Mouse (Mus musculus) intestine, postnatal 0 days (tissue): Measurements from ENCODE around the gene Ptprj. TPM values are rescaled to one million over a fixed set of nuclear protein-coding genes. Genes with fewer than 3 reads are reported as not detected.
A peak's percentile ranks its signal among the peaks of the same experiment; 100 is the strongest.
"Not testable (repeated sequence)": the region's sequence is repeated elsewhere in the genome, so short reads cannot be mapped to it uniquely, and the experiment has no call there.

Source experiments
- ATAC-seq: fragments of 200-750 bp; cut with Nextera tagmentation; 2 replicates; pipeline ENCODE4 v1.8.0; 2017; ENCODE audit warnings: mild to moderate bottlenecking, moderate TSS enrichment, moderate library complexity
- H3K27ac ChIP-seq: fragments of 300-500 bp; sonication (generic); 2 replicates; pipeline ENCODE4 v1.5.1; 2014; ENCODE audit warnings: mild to moderate bottlenecking, low read depth, low read length, moderate library complexity
- H3K27me3 ChIP-seq: fragments of 300-500 bp; sonication (generic); replicated peaks from 2 replicates; pipeline ENCODE4 v1.6.1; 2014; ENCODE audit warnings: low read length, mixed read lengths; ENCODE audit not compliant: control insufficient read depth, insufficient read depth
- H3K36me3 ChIP-seq: fragments of 300-500 bp; sonication (generic); 2 replicates; pipeline ENCODE4 v1.6.1; 2014; ENCODE audit warnings: mild to moderate bottlenecking, moderate library complexity; ENCODE audit not compliant: control insufficient read depth, insufficient read depth
- H3K4me1 ChIP-seq: fragments of 300-500 bp; sonication (generic); replicated peaks from 2 replicates; pipeline ENCODE4 v1.6.1; 2014; ENCODE audit warnings: antibody characterized with exemption, low read length, mixed read lengths; ENCODE audit not compliant: control insufficient read depth, insufficient read depth
- H3K4me2 ChIP-seq: fragments of 300-500 bp; sonication (generic); replicated peaks from 2 replicates; pipeline ENCODE4 v1.6.1; 2014; ENCODE audit warnings: low read depth, mild to moderate bottlenecking, moderate library complexity
- H3K4me3 ChIP-seq: fragments of 300-500 bp; sonication (generic); 2 replicates; pipeline ENCODE4 v1.5.1; 2014; ENCODE audit warnings: low read depth, low read length
- H3K9ac ChIP-seq: fragments of 300-500 bp; sonication (generic); 2 replicates; pipeline ENCODE4 v1.6.1; 2014; ENCODE audit warnings: mild to moderate bottlenecking, low read depth, low read length
- H3K9me3 ChIP-seq: fragments of 300-500 bp; sonication (generic); 2 replicates; pipeline ENCODE4 v1.6.1; 2016; ENCODE audit warnings: mixed run types; ENCODE audit not compliant: control insufficient read depth
- CTCF ChIP-seq: sonication (generic); IDR thresholded peaks from 2 replicates; pipeline ENCODE4 v1.5.1; 2016; ENCODE audit warnings: low read depth, mild to moderate bottlenecking, control low read depth, antibody characterized with exemption, moderate library complexity
- WGBS: fragments of 180-500 bp; shearing (Covaris S2); extraction: QIAGEN DNeasy Blood & Tissue Kit; methylation state at CpG from one replicate; pipeline ENCODE4 v1.1.7; 2014; 5-methylcytosine and 5-hydroxymethylcytosine counted together
- polyA plus RNA-seq: library from polyadenylated mRNA; unstranded; fragments of >200 nt; fragmentation: Nextera tagmentation; extraction: Ambion mirVana; gene quantifications from 2 replicates; pipeline ENCODE4 v1.2.1, GENCODE M21; 2015

Ptprj gene
- polyA plus RNA-seq, 1 experiment from 2014 or later, result 3.5 TPM

- no peak for TF ChIP-seq CTCF
- no peak for ATAC-seq
- no peak overlapping the region for H3K4me2 ChIP-seq
- H3K9ac ChIP-seq, result no peak overlapping the region
- no peaks in the 10 kb centered on the region for H3K9me3 ChIP-seq
- H3K27me3 ChIP-seq, result no peaks in the 10 kb centered on the region
- peaks cover 63% of the 10 kb centered on the region for H3K36me3 ChIP-seq
- H3K4me1 ChIP-seq, result no peaks in the 10 kb centered on the region
- no peak overlapping the region for H3K4me3 ChIP-seq
- 88% methylated on average over 12 of the region's 12 CpGs for WGBS
- no peak overlapping the region for H3K27ac ChIP-seq
Measured at GRCm38 (mm10) chr2:90457946-90458345, 122.5 kb downstream of the Ptprj start.

GRCm38 (mm10) chr2:90452380-90452779 lies 128.1 kb downstream of the Ptprj start:
- Histone ChIP-seq H3K4me3 (no peak overlapping the region), H3K9ac (no peak overlapping the region), H3K36me3 (peaks cover 58% of the 10 kb centered on the region), H3K9me3 (no peaks in the 10 kb centered on the region), H3K4me1 (no peaks in the 10 kb centered on the region), H3K27me3 (no peaks in the 10 kb centered on the region), H3K4me2 (no peak overlapping the region), H3K27ac (no peak overlapping the region)
- no peak for TF ChIP-seq CTCF
- ATAC-seq, result no peak
- WGBS, result 79% methylated on average over 3 of the region's 3 CpGs

- H3K4me2 ChIP-seq, result no peak overlapping the region
- no peak overlapping the region for H3K4me3 ChIP-seq
- 85% methylated on average over 15 of the region's 15 CpGs for WGBS
- no peaks in the 10 kb centered on the region for H3K27me3 ChIP-seq
- no peak for TF ChIP-seq CTCF
- H3K4me1 ChIP-seq, result no peaks in the 10 kb centered on the region
- H3K9ac ChIP-seq, result no peak overlapping the region
- no peak overlapping the region for H3K27ac ChIP-seq
- peaks cover 41% of the 10 kb centered on the region; the same call in 1 of the 2 replicates for H3K36me3 ChIP-seq
- no peaks in the 10 kb centered on the region for H3K9me3 ChIP-seq
- ATAC-seq, result no peak
Measured at GRCm38 (mm10) chr2:90448967-90449740, 131.3 kb downstream of the Ptprj start.

- Histone ChIP-seq H3K4me2 (no peak overlapping the region), H3K9me3 (no peaks in the 10 kb centered on the region), H3K4me1 (no peaks in the 10 kb centered on the region), H3K36me3 (peaks cover 12% of the 10 kb centered on the region), H3K4me3 (no peak overlapping the region), H3K9ac (no peak overlapping the region), H3K27ac (no peak overlapping the region), H3K27me3 (no peaks in the 10 kb centered on the region)
- TF ChIP-seq CTCF, result no peak
- 61% methylated on average over 5 of the region's 5 CpGs for WGBS
- no peak for ATAC-seq
Measured at GRCm38 (mm10) chr2:90443811-90444210, 136.6 kb downstream of the Ptprj start.

- not testable (repeated sequence) for H3K4me2 ChIP-seq, H3K9ac ChIP-seq, ATAC-seq, H3K9me3 ChIP-seq, H3K4me3 ChIP-seq, H3K27ac ChIP-seq, H3K4me1 ChIP-seq, H3K36me3 ChIP-seq, H3K27me3 ChIP-seq
- WGBS, result 62% methylated on average over 4 of the region's 4 CpGs
Measured at GRCm38 (mm10) chr2:90441811-90442210, 138.6 kb downstream of the Ptprj start.

- not testable (repeated sequence) for ATAC-seq, H3K9me3 ChIP-seq, H3K4me2 ChIP-seq, H3K4me3 ChIP-seq, H3K27ac ChIP-seq, H3K4me1 ChIP-seq, H3K36me3 ChIP-seq, H3K27me3 ChIP-seq, H3K9ac ChIP-seq
Measured at GRCm38 (mm10) chr2:90440169-90440568, 140.3 kb downstream of the Ptprj start.

GRCm38 (mm10) chr2:90437453-90437852 lies 143.0 kb downstream of the Ptprj start:
- ATAC-seq, H3K4me1 ChIP-seq, H3K36me3 ChIP-seq, H3K9ac ChIP-seq, H3K9me3 ChIP-seq, H3K27ac ChIP-seq, H3K27me3 ChIP-seq, H3K4me3 ChIP-seq, H3K4me2 ChIP-seq: not testable (repeated sequence)
- WGBS, result 84% methylated on average over 1 of the region's 5 CpGs

GRCm38 (mm10) chr2:90429782-90430181 lies 150.7 kb downstream of the Ptprj start:
- H3K27me3 ChIP-seq, H3K4me2 ChIP-seq, H3K36me3 ChIP-seq, H3K27ac ChIP-seq, H3K9ac ChIP-seq, H3K4me3 ChIP-seq, H3K9me3 ChIP-seq, H3K4me1 ChIP-seq: not testable (repeated sequence)
- ATAC-seq, result peak; percentile 57; the same call in 1 of the 2 replicates
- no CpG with 5 or more reads among the region's 4 CpGs for WGBS

- WGBS, result no CpG with 5 or more reads among the region's 11 CpGs
- H3K4me3 ChIP-seq, ATAC-seq, H3K4me2 ChIP-seq, H3K27me3 ChIP-seq, H3K36me3 ChIP-seq, H3K9ac ChIP-seq, H3K4me1 ChIP-seq, H3K27ac ChIP-seq, H3K9me3 ChIP-seq: not testable (repeated sequence)
Measured at GRCm38 (mm10) chr2:90428988-90429717, 151.3 kb downstream of the Ptprj start.
